Mouse (Mus musculus): Measurements from ENCODE around the gene Ubap2. TPM values are rescaled to one million over a fixed set of nuclear protein-coding genes. Genes with fewer than 3 reads are reported as not detected.

Ubap2 gene
- polyA plus RNA-seq, 1 experiment from 2014 or later, result 48.7 TPM

DNA sequence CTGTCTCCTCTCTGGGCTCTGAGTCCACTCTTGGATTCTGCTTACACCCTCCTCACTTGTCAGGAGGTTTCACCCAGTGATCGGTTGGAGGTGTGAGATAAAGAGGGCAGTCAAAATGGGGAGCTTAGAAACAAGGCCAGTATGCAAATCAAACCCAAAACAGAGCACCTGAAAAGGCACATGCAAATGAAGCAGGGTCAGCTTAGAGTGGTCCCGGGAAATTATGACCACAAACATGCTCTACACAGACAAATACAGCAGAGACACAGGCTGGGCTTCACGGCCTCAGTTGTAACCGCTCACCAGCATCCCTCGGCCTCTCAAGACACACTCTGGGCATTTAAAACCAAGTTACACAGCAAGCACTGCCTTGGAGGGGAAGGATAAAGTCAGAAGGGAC, 24.0 kb upstream of the Ubap2 start:
- no peaks in the 10 kb centered on the region for H3K9me3 ChIP-seq (replicated peaks)
- peaks cover 99% of the 10 kb centered on the region for H3K36me3 ChIP-seq
- H3K27me3 ChIP-seq (replicated peaks), result no peaks in the 10 kb centered on the region
- peaks cover 5% of the 10 kb centered on the region for H3K4me1 ChIP-seq
- H3K27ac ChIP-seq, result no peak overlapping the region
- no peak for ATAC-seq
- 85% methylated on average over 5 of the region's 5 CpGs for WGBS (ENCODE audit: insufficient replicate concordance)
- no peak overlapping the region for H3K4me2 ChIP-seq
- H3K9ac ChIP-seq, result no peak overlapping the region
- no peak overlapping the region for H3K4me3 ChIP-seq

GRCm38 (mm10) chr4:41295960-41296359, 21.0 kb upstream of the Ubap2 start:
- Histone ChIP-seq H3K27me3 (replicated peaks) (no peaks in the 10 kb centered on the region), H3K27ac (no peak overlapping the region), H3K36me3 (peaks cover 100% of the 10 kb centered on the region), H3K4me1 (no peaks in the 10 kb centered on the region), H3K4me2 (no peak overlapping the region), H3K4me3 (no peak overlapping the region), H3K9me3 (replicated peaks) (no peaks in the 10 kb centered on the region), H3K9ac (no peak overlapping the region)
- ATAC-seq, result no peak
- 91% methylated on average over 7 of the region's 7 CpGs for WGBS (ENCODE audit: insufficient replicate concordance)

DNA sequence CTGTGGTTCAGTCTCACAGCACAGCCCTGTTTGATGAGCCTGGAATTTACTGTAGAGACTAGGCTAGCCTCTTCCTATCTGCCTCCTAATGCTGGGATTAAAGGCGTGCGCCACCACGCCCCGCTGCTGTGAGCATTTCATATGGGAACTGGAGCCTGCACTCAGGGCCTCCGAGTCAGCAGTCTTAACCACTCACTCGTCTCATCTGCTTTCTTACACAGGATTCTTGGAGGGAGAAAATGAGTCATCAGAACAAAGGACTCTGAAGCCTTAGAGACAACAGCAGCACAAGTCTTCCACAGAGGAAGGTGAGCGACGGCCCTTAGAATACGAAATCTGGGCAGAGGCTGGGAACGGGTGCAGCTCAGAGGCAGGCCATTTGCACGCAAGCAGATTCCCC, 20.6 kb upstream of the Ubap2 start:
- no peak for ATAC-seq
- no peak overlapping the region for H3K9ac ChIP-seq
- H3K36me3 ChIP-seq, result peaks cover 100% of the 10 kb centered on the region
- no peaks in the 10 kb centered on the region for H3K4me1 ChIP-seq
- no peak overlapping the region for H3K4me2 ChIP-seq
- H3K27me3 ChIP-seq (replicated peaks), result no peaks in the 10 kb centered on the region
- H3K4me3 ChIP-seq, result no peak overlapping the region
- WGBS (ENCODE audit: insufficient replicate concordance), result 92% methylated on average over 11 of the region's 11 CpGs
- no peaks in the 10 kb centered on the region for H3K9me3 ChIP-seq (replicated peaks)
- H3K27ac ChIP-seq, result no peak overlapping the region

GRCm38 (mm10) chr4:41293907-41294306, 19.0 kb upstream of the Ubap2 start:
- no peaks in the 10 kb centered on the region for H3K27me3 ChIP-seq (replicated peaks)

DNA sequence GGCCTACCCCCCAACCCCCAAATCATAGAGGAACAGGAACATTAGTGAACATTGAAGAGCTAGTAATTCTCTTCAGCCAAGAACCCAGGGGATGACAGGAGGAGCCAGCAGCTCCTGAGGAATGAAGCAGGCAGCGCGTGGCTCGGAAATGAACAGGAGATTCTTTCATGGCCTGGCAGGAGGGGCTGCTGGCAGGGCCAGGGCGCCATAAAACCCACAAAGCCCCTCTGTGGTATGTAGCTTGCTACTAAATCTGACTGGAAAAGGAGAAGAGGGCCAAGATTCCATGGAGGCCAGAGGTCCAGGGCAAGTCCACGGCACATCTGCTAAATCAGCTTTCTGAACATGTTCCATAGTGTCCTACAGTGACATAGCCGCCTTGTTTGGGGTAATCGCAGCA, 14.9 kb upstream of the Ubap2 start:
- Histone ChIP-seq H3K4me3 (no peak overlapping the region), H3K4me2 (no peak overlapping the region), H3K27me3 (replicated peaks) (no peaks in the 10 kb centered on the region), H3K4me1 (0 out of 2 replicates have a peak, but pooled peaks cover 7% of the 10 kb centered on the region), H3K27ac (no peak overlapping the region), H3K36me3 (peaks cover 53% of the 10 kb centered on the region), H3K9ac (no peak overlapping the region), H3K9me3 (replicated peaks) (no peaks in the 10 kb centered on the region)
- ATAC-seq, result no peak
- 88% methylated on average over 7 of the region's 7 CpGs for WGBS (ENCODE audit: insufficient replicate concordance)

More at GRCm38 (mm10) chr4:41293907-41294306, 19.0 kb upstream of the Ubap2 start:
- no peak overlapping the region for H3K4me3 ChIP-seq
- H3K9ac ChIP-seq, result no peak overlapping the region
- ATAC-seq, result no peak
- H3K4me1 ChIP-seq, result no peaks in the 10 kb centered on the region
- no peak overlapping the region for H3K4me2 ChIP-seq
- peaks cover 94% of the 10 kb centered on the region for H3K36me3 ChIP-seq
- H3K27ac ChIP-seq, result no peak overlapping the region
- H3K9me3 ChIP-seq (replicated peaks), result no peaks in the 10 kb centered on the region
- 86% methylated on average over 4 of the region's 4 CpGs for WGBS (ENCODE audit: insufficient replicate concordance)

DNA sequence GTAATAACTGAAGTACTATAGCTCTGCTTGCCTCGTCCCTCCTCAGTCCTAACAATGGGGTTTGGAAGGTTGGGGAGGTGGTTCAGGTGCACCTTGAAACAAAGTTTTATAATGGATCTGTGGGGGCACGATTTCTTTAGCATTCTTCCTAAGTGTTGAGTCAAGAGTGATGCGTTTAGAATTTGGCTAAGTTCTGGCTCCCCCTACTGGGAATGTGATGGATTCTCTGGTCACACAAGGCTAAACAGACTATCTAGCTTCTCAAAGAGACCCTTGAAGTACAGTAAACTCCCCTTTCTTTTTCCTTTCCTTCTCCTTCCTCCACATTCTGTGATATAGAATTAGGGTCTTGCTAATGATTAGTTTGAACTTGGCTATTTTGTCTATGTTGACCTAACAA, 11.5 kb upstream of the Ubap2 start:
- Histone ChIP-seq H3K4me2 (no peak overlapping the region), H3K27me3 (replicated peaks) (no peaks in the 10 kb centered on the region), H3K4me1 (0 out of 2 replicates have a peak, but pooled peaks cover 7% of the 10 kb centered on the region), H3K9me3 (replicated peaks) (no peaks in the 10 kb centered on the region), H3K9ac (no peak overlapping the region), H3K4me3 (no peak overlapping the region), H3K27ac (no peak overlapping the region), H3K36me3 (peaks cover 19% of the 10 kb centered on the region)
- ATAC-seq, result 0 out of 2 replicates have a peak, but pooled peaks have one; percentile 40
- WGBS (ENCODE audit: insufficient replicate concordance), result 19% methylated on average over 3 of the region's 3 CpGs

DNA sequence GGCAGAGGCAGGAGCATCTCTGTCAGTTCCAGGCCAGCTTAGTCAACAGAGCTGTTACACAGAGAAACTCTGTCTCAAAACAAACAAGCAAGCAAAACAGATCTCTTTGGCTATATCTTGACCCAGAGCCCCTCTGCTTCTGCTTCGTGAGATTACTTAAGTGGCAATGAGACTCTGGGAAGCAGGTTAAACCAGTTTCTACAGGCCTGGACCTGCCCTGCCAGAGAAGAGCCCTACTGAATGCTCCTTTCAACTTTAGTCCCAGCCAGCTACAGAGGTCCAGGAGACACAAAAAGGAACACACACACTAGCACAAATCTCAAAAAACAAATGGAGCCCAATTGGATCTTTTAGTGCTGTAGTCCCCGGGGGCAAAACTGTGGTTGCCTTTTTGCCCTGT, 9.1 kb upstream of the Ubap2 start:
- no peaks in the 10 kb centered on the region for H3K9me3 ChIP-seq (replicated peaks)
- H3K27me3 ChIP-seq (replicated peaks), result no peaks in the 10 kb centered on the region
- 69% methylated on average over 2 of the region's 2 CpGs for WGBS (ENCODE audit: insufficient replicate concordance)
- H3K4me3 ChIP-seq, result no peak overlapping the region
- H3K36me3 ChIP-seq, result no peaks in the 10 kb centered on the region
- no peak overlapping the region for H3K27ac ChIP-seq
- H3K9ac ChIP-seq, result no peak overlapping the region
- no peak for ATAC-seq
- H3K4me1 ChIP-seq, result 0 out of 2 replicates have a peak, but pooled peaks cover 7% of the 10 kb centered on the region
- no peak overlapping the region for H3K4me2 ChIP-seq

DNA sequence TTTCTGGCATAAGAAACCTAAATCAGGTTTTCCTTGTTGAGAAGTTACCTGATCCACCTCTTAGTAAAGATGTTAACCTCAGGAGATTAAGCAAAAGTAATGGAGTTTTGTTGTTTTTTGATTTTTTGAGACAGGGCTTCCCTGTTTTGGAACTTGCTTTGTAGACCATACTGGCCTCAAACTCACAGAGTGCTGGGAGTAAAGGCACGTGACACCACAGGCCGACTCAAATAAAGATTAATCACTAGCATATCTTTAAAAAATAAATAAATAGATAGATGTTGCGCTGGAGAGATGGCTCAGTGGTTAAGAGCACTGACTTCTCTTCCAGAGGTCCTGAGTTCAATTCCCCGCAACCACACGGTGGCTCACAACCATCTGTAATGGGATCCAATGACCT, 983 bp upstream of the Ubap2 start:
- Histone ChIP-seq H3K27ac (peak overlapping the region; percentile 93), H3K4me3 (peak overlapping the region; percentile 92), H3K27me3 (replicated peaks) (no peaks in the 10 kb centered on the region), H3K9me3 (replicated peaks) (no peaks in the 10 kb centered on the region), H3K36me3 (peaks cover 11% of the 10 kb centered on the region), H3K9ac (peak overlapping the region; percentile 92), H3K4me2 (peak overlapping the region; percentile 88), H3K4me1 (peaks cover 42% of the 10 kb centered on the region)
- no peak for ATAC-seq
- 68% methylated on average over 5 of the region's 5 CpGs for WGBS (ENCODE audit: insufficient replicate concordance)

- Histone ChIP-seq H3K27me3 (replicated peaks) (no peaks in the 10 kb centered on the region), H3K4me3 (peak overlapping the region; percentile 92), H3K9me3 (replicated peaks) (no peaks in the 10 kb centered on the region), H3K9ac (peak overlapping the region; percentile 92), H3K4me1 (peaks cover 49% of the 10 kb centered on the region), H3K36me3 (peaks cover 25% of the 10 kb centered on the region), H3K27ac (peak overlapping the region; percentile 93), H3K4me2 (peak overlapping the region; percentile 88)
- ATAC-seq, result peak; percentile 65
- under 1% methylated on average over 17 of the region's 18 CpGs for WGBS (ENCODE audit: insufficient replicate concordance)
Observed at GRCm38 (mm10) chr4:41274377-41274979, 466 bp downstream of the Ubap2 start.

DNA sequence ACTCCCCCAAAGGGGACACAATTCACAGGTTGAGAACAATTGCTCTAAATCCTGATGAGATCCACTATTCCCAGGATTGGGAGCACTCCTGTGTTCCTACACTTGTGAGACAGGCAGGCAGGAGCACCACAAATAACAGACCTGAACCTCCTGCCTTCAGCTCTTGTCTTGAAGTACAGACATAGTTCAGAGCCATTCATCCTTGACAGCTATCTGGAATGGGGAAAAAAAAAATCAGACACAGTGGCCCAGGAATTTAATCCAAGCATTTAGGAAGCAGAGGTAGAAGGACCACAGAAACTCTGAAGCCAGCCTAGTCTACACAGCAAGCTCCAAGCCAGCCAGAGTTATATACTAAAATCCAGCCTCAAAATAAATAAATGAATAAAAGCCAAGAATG, 6.8 kb downstream of the Ubap2 start:
- no peak for ATAC-seq
- no peak overlapping the region for H3K4me3 ChIP-seq
- H3K9me3 ChIP-seq (replicated peaks), result no peaks in the 10 kb centered on the region
- H3K9ac ChIP-seq, result no peak overlapping the region
- no peak overlapping the region for H3K4me2 ChIP-seq
- H3K27me3 ChIP-seq (replicated peaks), result no peaks in the 10 kb centered on the region
- H3K27ac ChIP-seq, result no peak overlapping the region
- peaks cover 33% of the 10 kb centered on the region for H3K4me1 ChIP-seq
- peaks cover 80% of the 10 kb centered on the region for H3K36me3 ChIP-seq

DNA sequence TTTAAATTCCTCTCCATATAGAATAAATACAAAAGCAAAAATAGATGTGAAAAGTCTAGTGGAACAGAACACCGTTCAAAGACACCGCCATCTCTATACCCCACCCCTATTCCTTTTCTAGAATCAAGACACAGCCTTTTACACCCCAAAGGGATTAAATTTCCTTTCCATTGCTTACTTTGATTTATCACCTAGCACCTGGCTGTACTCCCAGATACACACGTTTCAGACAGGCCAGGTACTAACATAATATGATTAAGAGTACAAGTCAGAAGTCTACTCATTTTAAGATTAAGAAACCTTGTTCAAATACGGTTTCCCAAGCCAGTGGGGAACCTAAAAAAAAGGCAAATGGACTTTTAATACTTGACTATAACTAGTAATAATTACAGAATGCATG, 8.6 kb downstream of the Ubap2 start:
- Histone ChIP-seq H3K27me3 (replicated peaks) (no peaks in the 10 kb centered on the region), H3K36me3 (peaks cover 91% of the 10 kb centered on the region), H3K4me2 (no peak overlapping the region), H3K9me3 (replicated peaks) (no peaks in the 10 kb centered on the region), H3K9ac (no peak overlapping the region), H3K4me1 (peaks cover 16% of the 10 kb centered on the region), H3K4me3 (no peak overlapping the region), H3K27ac (no peak overlapping the region)
- 83% methylated on average over 4 of the region's 4 CpGs for WGBS (ENCODE audit: insufficient replicate concordance)
- ATAC-seq, result no peak

DNA sequence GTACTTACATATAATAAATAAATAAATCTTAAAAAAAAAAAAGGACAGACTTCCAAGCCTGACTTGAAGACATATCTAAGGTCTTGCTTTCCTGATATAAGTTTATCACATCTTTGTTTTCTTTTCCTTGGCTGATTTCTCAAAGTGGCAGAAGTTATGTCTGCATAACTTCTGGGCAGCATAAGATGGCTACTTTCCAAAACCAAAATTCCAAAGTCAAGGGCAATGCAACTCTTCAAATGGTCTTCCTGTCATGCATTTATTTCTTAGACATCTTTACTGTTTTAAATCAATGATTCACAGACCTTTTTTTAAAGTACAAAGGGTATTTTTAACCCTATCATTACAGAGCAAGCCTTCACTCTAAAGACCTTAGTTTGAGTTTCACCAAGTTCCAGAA, 14.3 kb downstream of the Ubap2 start:
- H3K4me3 ChIP-seq, result no peak overlapping the region
- H3K4me2 ChIP-seq, result no peak overlapping the region
- H3K27ac ChIP-seq, result no peak overlapping the region
- no peaks in the 10 kb centered on the region for H3K9me3 ChIP-seq (replicated peaks)
- H3K9ac ChIP-seq, result no peak overlapping the region
- no peaks in the 10 kb centered on the region for H3K27me3 ChIP-seq (replicated peaks)
- peaks cover 14% of the 10 kb centered on the region for H3K4me1 ChIP-seq
- peaks cover 69% of the 10 kb centered on the region for H3K36me3 ChIP-seq
- no peak for ATAC-seq

DNA sequence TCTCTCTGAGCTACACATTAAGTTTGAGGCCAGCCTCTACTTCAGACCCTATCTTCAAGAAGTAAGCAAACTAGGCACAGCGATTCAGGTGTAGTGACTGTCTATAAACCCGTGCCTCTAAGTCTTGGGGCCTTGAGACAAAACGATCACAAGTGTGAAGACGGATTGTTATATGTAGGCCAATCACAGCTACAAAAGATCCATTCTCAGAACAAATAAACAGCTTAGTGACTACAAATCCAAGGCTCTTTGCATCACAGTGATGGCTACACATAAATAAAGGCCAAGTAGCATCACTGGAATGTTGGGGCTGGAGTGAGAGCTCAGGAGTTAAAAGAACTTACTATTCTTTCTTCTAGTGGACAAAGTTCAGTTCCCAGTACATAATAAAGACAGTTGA, 15.9 kb downstream of the Ubap2 start:
- 84% methylated on average over 4 of the region's 4 CpGs for WGBS (ENCODE audit: insufficient replicate concordance)
- Histone ChIP-seq H3K27me3 (replicated peaks) (no peaks in the 10 kb centered on the region), H3K9ac (no peak overlapping the region), H3K36me3 (peaks cover 57% of the 10 kb centered on the region), H3K9me3 (replicated peaks) (no peaks in the 10 kb centered on the region), H3K4me3 (no peak overlapping the region), H3K27ac (no peak overlapping the region), H3K4me1 (peaks cover 14% of the 10 kb centered on the region), H3K4me2 (no peak overlapping the region)
- no peak for ATAC-seq
